Mouse (Mus musculus) stomach, postnatal 0 days (tissue): ENCODE data around the gene Snap25. TPM values are rescaled to one million over a fixed set of nuclear protein-coding genes. Genes with fewer than 3 reads are reported as not detected.

Source experiments
- ATAC-seq: fragments of 200-750 bp; cut with Nextera tagmentation; 2 replicates; pipeline ENCODE4 v1.8.0; 2017; ENCODE audit not compliant: low FRiP score, low TSS enrichment
- DNase-seq: peaks from one replicate; pipeline ENCODE4 v3.0.0-alpha.2; 2016; ENCODE audit warnings: low spot score
- H3K27ac ChIP-seq: fragments of 300-500 bp; sonication (generic); replicated peaks from 2 replicates; pipeline ENCODE4 v1.5.1; 2014; ENCODE audit warnings: mild to moderate bottlenecking, control low read depth
- H3K27me3 ChIP-seq: fragments of 300-500 bp; sonication (generic); 2 replicates; pipeline ENCODE4 v1.6.1; 2014; ENCODE audit warnings: low read length; ENCODE audit not compliant: control insufficient read depth, insufficient read depth
- H3K36me3 ChIP-seq: fragments of 300-500 bp; sonication (generic); 2 replicates; pipeline ENCODE4 v1.6.1; 2014; ENCODE audit warnings: low read length, mixed read lengths; ENCODE audit not compliant: control insufficient read depth, insufficient read depth
- H3K4me1 ChIP-seq: fragments of 300-500 bp; sonication (generic); replicated peaks from 2 replicates; pipeline ENCODE4 v1.6.1; 2014; ENCODE audit warnings: antibody characterized with exemption; ENCODE audit not compliant: control insufficient read depth, insufficient read depth
- H3K4me2 ChIP-seq: fragments of 300-500 bp; sonication (generic); replicated peaks from 2 replicates; pipeline ENCODE4 v1.6.1; 2014; ENCODE audit warnings: low read depth, mild to moderate bottlenecking, control low read depth, moderate library complexity
- H3K4me3 ChIP-seq: fragments of 300-500 bp; sonication (generic); 2 replicates; pipeline ENCODE4 v1.5.1; 2014; ENCODE audit warnings: low read depth, low read length, control low read depth
- H3K9ac ChIP-seq: fragments of 300-500 bp; sonication (generic); 2 replicates; pipeline ENCODE4 v1.6.1; 2014; ENCODE audit warnings: mild to moderate bottlenecking, low read length, control low read depth, mixed read lengths
- H3K9me3 ChIP-seq: fragments of 300-500 bp; sonication (generic); 2 replicates; pipeline ENCODE4 v1.6.1; 2016; ENCODE audit warnings: low read length; ENCODE audit not compliant: control insufficient read depth
- CTCF ChIP-seq: IDR thresholded peaks from 2 replicates; pipeline ENCODE4 v1.5.1; 2016; ENCODE audit warnings: antibody characterized with exemption, low read depth, mild to moderate bottlenecking, moderate library complexity
- EP300 ChIP-seq: optimal IDR thresholded peaks from 2 replicates; pipeline ENCODE3; 2016; ENCODE audit warnings: antibody characterized with exemption
- WGBS: fragments of 180-500 bp; shearing (Covaris S2); extraction: QIAGEN DNeasy Blood & Tissue Kit; methylation state at CpG from one replicate; pipeline ENCODE4 v1.1.7; 2014; 5-methylcytosine and 5-hydroxymethylcytosine counted together
- polyA plus RNA-seq: library from polyadenylated mRNA; unstranded; fragments of >200 nt; fragmentation: Nextera tagmentation; extraction: Ambion mirVana; gene quantifications from 2 replicates; pipeline ENCODE4 v1.2.1, GENCODE M21; 2015

Gene Snap25
- polyA plus RNA-seq, 1 experiment from 2014 or later: 8.5 TPM

DNA sequence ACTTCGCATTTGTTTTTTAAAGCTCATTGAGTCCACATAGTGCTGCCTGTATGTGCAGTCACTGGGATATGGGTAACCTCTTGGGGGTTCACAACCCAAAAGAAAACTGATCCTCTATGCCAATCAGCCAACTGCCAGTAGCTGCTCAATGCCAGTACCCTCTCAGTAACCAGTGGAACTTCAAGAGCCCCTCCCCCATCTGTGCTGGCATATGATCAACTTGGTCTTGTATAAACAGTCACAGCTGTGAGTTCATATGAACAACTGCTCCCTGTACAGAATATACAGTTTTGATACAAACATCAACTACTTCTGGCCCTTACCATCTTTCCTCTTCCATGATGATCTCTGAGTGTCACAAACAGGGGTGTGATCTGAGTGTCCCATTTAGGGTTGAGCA is 98.1 kb downstream of the Snap25 start:
- DNase-seq (no peak), ATAC-seq (no peak)
- Histone ChIP-seq H3K27me3 (no peaks in the 10 kb centered on the region), H3K4me1 (no peaks in the 10 kb centered on the region), H3K4me3 (no peak overlapping the region), H3K9ac (no peak overlapping the region), H3K4me2 (no peak overlapping the region), H3K9me3 (no peaks in the 10 kb centered on the region), H3K36me3 (no peaks in the 10 kb centered on the region), H3K27ac (no peak overlapping the region)
- TF ChIP-seq EP300: no peak
- TF ChIP-seq CTCF: no peak
- WGBS: 95% methylated on average over 1 of the region's 1 CpGs

DNA sequence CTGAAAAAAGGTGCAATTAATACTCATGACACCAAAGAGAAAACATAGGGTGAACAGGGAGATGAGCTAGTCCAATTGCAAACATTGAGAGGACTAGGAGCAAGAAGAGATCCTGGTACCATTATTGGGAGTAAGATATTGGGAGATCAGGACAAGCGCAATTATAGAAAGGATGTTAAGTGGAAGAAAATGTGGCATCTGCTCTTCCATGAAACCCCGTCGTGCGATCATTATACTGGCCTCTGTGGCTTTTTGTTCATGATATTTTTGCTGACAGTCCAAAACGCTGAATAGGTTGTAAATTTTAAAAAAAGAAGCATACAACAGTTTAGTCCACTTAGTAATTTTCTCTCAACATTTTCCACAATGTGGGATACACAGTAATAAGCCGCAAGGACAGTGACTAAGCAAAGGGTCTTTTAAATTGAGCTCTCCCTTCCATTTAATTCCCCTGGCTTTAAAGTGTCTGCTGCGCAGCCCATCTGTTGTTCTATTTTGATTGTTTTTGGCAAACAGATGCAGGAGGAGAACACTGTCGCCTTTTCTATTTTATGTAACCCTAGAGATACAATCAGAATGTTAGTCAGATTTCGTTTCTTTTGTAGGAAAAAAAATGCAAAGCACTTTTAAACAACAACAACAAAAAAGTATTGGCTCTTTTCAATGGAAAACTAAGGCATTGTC is 103.6 kb downstream of the Snap25 start:
- Histone ChIP-seq H3K4me2 (no peak overlapping the region), H3K9ac (no peak overlapping the region), H3K9me3 (no peaks in the 10 kb centered on the region), H3K27me3 (no peaks in the 10 kb centered on the region), H3K4me1 (no peaks in the 10 kb centered on the region), H3K27ac (no peak overlapping the region), H3K36me3 (no peaks in the 10 kb centered on the region), H3K4me3 (no peak overlapping the region)
- ATAC-seq: no peak
- TF ChIP-seq CTCF (no peak), EP300 (no peak)
- WGBS: 81% methylated on average over 9 of the region's 9 CpGs
- no peak for DNase-seq

- Histone ChIP-seq H3K9ac (no peak overlapping the region), H3K27me3 (no peaks in the 10 kb centered on the region), H3K4me1 (no peaks in the 10 kb centered on the region), H3K4me3 (no peak overlapping the region), H3K4me2 (no peak overlapping the region), H3K9me3 (no peaks in the 10 kb centered on the region), H3K27ac (no peak overlapping the region), H3K36me3 (no peaks in the 10 kb centered on the region)
- no peak for DNase-seq
- 27% methylated on average over 5 of the region's 5 CpGs for WGBS
- no peak for TF ChIP-seq CTCF
- no peak for TF ChIP-seq EP300
- no peak for ATAC-seq
These were observed 110.8 kb downstream of the Snap25 start for GRCm38 (mm10) chr2:136823751-136824716.

DNA sequence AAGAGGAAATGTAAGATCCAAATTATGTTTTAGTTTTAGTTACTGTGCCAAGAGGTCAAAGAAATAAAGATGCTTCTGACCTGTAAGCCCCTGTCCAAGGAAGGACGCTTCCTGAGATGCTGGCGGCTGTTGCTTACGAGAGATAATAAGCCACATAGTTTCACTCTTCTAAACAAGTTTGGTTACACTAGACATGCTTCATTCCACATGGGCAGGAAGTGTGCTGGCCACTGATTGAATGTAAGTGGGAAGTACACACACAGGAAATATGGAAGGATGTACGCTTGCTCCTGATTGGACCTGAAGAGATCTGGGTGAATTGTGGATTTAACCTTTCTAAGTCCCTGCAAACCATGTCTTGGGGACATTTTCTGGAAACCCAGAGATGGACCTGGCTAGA is 114.4 kb downstream of the Snap25 start:
- Histone ChIP-seq H3K9me3 (no peaks in the 10 kb centered on the region), H3K27me3 (no peaks in the 10 kb centered on the region), H3K27ac (no peak overlapping the region), H3K36me3 (no peaks in the 10 kb centered on the region), H3K4me1 (no peaks in the 10 kb centered on the region), H3K4me3 (no peak overlapping the region), H3K4me2 (no peak overlapping the region), H3K9ac (no peak overlapping the region)
- DNase-seq (no peak), ATAC-seq (no peak)
- 62% methylated on average over 4 of the region's 4 CpGs for WGBS
- TF ChIP-seq CTCF: no peak
- TF ChIP-seq EP300: no peak

Other genes with a start within 250 kb of the Snap25 start
- gene Ankef1, start 211.5 kb upstream of the Snap25 start, polyA plus RNA-seq: 0.04 and 0.06 TPM in 2 replicates
- 21.3 and 27.6 TPM in 2 replicates for gene AL731706.2, start 172.2 kb downstream of the Snap25 start, polyA plus RNA-seq
- 2.1 TPM in 2 replicates for gene Slx4ip, start 177.8 kb downstream of the Snap25 start, polyA plus RNA-seq
- 26.3 and 33.2 TPM in 2 replicates for gene AL731706.1, start 177.9 kb downstream of the Snap25 start, polyA plus RNA-seq
- 10.8 and 15.6 TPM in 2 replicates for gene Mkks, start 177.9 kb downstream of the Snap25 start, polyA plus RNA-seq